In the genomic region with DNA sequence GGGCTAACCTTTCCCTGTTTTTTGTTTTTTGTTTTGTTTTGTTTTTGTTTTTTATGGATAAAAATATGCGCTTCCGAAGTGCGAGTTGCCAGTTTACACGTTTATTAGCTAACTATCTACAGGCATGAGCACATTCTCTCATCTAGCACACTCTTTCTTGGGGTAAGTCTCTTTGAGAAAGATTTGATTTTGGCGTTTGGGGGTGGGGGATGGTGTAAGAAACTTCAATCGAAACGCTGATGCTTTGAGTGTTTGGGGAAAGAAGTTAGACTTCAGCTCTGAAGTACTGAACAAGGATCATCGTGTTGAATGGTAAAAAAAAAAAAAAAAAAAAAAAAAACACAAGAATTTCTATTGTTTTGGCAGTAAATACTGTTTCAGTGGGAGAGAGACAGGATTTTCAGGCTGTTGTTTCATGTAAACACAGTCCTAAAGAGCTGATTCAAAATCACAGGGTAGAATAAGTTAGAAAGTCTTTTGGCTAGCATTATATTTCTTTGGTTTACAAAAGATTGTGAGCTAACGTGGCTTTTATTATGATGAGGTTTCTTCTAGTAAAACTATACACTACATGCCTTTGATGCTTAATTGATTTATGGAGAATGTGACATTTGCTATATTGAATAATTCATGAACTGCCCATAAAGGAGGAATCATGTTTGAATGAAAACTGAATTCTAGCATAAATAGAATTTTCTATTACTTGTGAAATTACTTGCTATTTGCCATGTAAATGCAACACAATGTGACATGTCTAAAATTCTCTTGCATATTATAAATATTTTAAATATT, we compare ENCODE assay signal across 7 mouse cellular contexts. TPM values are rescaled to one million over a fixed set of nuclear protein-coding genes. Genes with fewer than 3 reads are reported as not detected.
DNase-seq lines count a peak whose midpoint lies in the region; ATAC-seq and TF ChIP-seq lines count a peak whose summit lies in the region.

No protein-coding gene starts in this region.

- peak overlapping the region; percentile 64 for H3K27ac ChIP-seq in lung, postnatal 0 days (ENCODE audit: low read length)
- peak overlapping the region; percentile 85 for H3K27ac ChIP-seq in embryonic facial prominence, embryonic 14.5 days (replicated peaks; ENCODE audit: low read depth, low read length)
- peak overlapping the region; percentile 82 for H3K27ac ChIP-seq in limb, embryonic 12.5 days
- no peak overlapping the region for H3K27ac ChIP-seq in small intestine, adult 2 months (ENCODE audit: insufficient read depth, low read depth, low read length)

- WGBS in lung, postnatal 0 days, result 6% methylated on average over 9 of the region's 9 CpGs
- WGBS in embryonic facial prominence, embryonic 14.5 days, result 14% methylated on average over 9 of the region's 9 CpGs
- 10% methylated on average over 9 of the region's 9 CpGs for WGBS in limb, embryonic 12.5 days
- WGBS in small intestine, adult 2 months, result 13% methylated on average over 9 of the region's 9 CpGs

- H3K9ac ChIP-seq in lung, postnatal 0 days (replicated peaks; ENCODE audit: low read depth), result peak overlapping the region; percentile 34; the same call in 1 of the 2 replicates
- H3K9ac ChIP-seq in embryonic facial prominence, embryonic 14.5 days (ENCODE audit: low read depth, low read length), result peak overlapping the region; percentile 72
- peak overlapping the region; percentile 50; the same call in 1 of the 2 replicates for H3K9ac ChIP-seq in limb, embryonic 12.5 days (replicated peaks)

- H3K4me2 ChIP-seq in lung, postnatal 0 days (replicated peaks; ENCODE audit: low read depth, low read length), result peak overlapping the region; percentile 50
- H3K4me2 ChIP-seq in embryonic facial prominence, embryonic 14.5 days (ENCODE audit: low read depth, low read length), result peak overlapping the region; percentile 46
- H3K4me2 ChIP-seq in limb, embryonic 12.5 days, result peak overlapping the region; percentile 55

- H3K4me1 ChIP-seq in lung, postnatal 0 days (ENCODE audit: insufficient read depth, low read depth, low read length), result no peaks in the 10 kb centered on the region
- no peaks in the 10 kb centered on the region for H3K4me1 ChIP-seq in embryonic facial prominence, embryonic 14.5 days (ENCODE audit: control insufficient read depth, insufficient read depth, low read length)
- no peaks in the 10 kb centered on the region for H3K4me1 ChIP-seq in limb, embryonic 12.5 days (replicated peaks)
- no peaks in the 10 kb centered on the region for H3K4me1 ChIP-seq in small intestine, adult 2 months (ENCODE audit: control insufficient read depth, insufficient read depth, insufficient read length, low read length)

- DNase-seq in lung, postnatal 0 days (ENCODE audit: low spot score), result no peak
- no peak for DNase-seq in lung, adult 18-20 months
- DNase-seq in embryonic facial prominence, embryonic 14.5 days (ENCODE audit: low spot score), result peak; percentile 13
- DNase-seq in spleen, postnatal 4 days (ENCODE audit: low spot score in 2 of 2), result no peak
- DNase-seq in layer of hippocampus, adult 8-10 months (ENCODE audit: low spot score in 2 of 2), result no peak

- peak overlapping the region; percentile 42 for H3K4me3 ChIP-seq in lung, postnatal 0 days (ENCODE audit: low read depth, low read length)
- peak overlapping the region; percentile 48 for H3K4me3 ChIP-seq in embryonic facial prominence, embryonic 14.5 days (ENCODE audit: low read depth, low read length)
- peak overlapping the region; percentile 45 for H3K4me3 ChIP-seq in limb, embryonic 12.5 days (replicated peaks)
- peak overlapping the region; percentile 53; the same call in 1 of the 2 replicates for H3K4me3 ChIP-seq in small intestine, adult 2 months (ENCODE audit: low read depth, low read length)

- no peak for TF ChIP-seq EP300 in lung, postnatal 0 days (IDR thresholded peaks at IDR 0.05)

- TF ChIP-seq POLR2A in small intestine, adult 2 months (IDR thresholded peaks at IDR 0.05; ENCODE audit: low read depth, low read length), result no peak

- no peaks in the 10 kb centered on the region for H3K27me3 ChIP-seq in lung, postnatal 0 days (replicated peaks; ENCODE audit: insufficient read depth, low read length)
- H3K27me3 ChIP-seq in embryonic facial prominence, embryonic 14.5 days (replicated peaks; ENCODE audit: control insufficient read depth, insufficient read depth, low read length), result no peaks in the 10 kb centered on the region
- H3K27me3 ChIP-seq in limb, embryonic 12.5 days, result 0 out of 2 replicates have a peak, but pooled peaks cover 4% of the 10 kb centered on the region
- H3K27me3 ChIP-seq in small intestine, adult 2 months (ENCODE audit: control insufficient read depth, insufficient read depth, low read length), result no peaks in the 10 kb centered on the region

- no peaks in the 10 kb centered on the region for H3K36me3 ChIP-seq in lung, postnatal 0 days (ENCODE audit: insufficient read depth, low read length)
- H3K36me3 ChIP-seq in embryonic facial prominence, embryonic 14.5 days (ENCODE audit: control insufficient read depth, insufficient read depth, low read length), result no peaks in the 10 kb centered on the region
- H3K36me3 ChIP-seq in limb, embryonic 12.5 days, result no peaks in the 10 kb centered on the region; the same call in 1 of the 2 replicates
- H3K36me3 ChIP-seq in small intestine, adult 2 months (ENCODE audit: control insufficient read depth, insufficient read depth, low read length), result no peaks in the 10 kb centered on the region

- no peak for ATAC-seq in lung, postnatal 0 days
- no peak for ATAC-seq in embryonic facial prominence, embryonic 14.5 days (ENCODE audit: low read depth)
- ATAC-seq in limb, embryonic 12.5 days (ENCODE audit: insufficient number of reproducible peaks, insufficient read depth, low FRiP score, low TSS enrichment, low read depth), result no peak

- TF ChIP-seq CTCF in lung, postnatal 0 days (IDR thresholded peaks at IDR 0.05), result no peak
- no peak for TF ChIP-seq CTCF in small intestine, adult 2 months (IDR thresholded peaks at IDR 0.05; ENCODE audit: extremely low read depth, insufficient read length, insufficient replicate concordance, low read depth, low read length)

- H3K9me3 ChIP-seq in lung, postnatal 0 days (ENCODE audit: low read length), result no peaks in the 10 kb centered on the region
- H3K9me3 ChIP-seq in embryonic facial prominence, embryonic 14.5 days (ENCODE audit: control insufficient read depth, low read length), result no peaks in the 10 kb centered on the region
- H3K9me3 ChIP-seq in limb, embryonic 12.5 days, result no peaks in the 10 kb centered on the region

RNA-seq across cellular contexts. Expression of a gene that starts 0.6 kb away (rescaled TPM):
- polyA plus RNA-seq in lung, postnatal 0 days (2015; fragmentation: Nextera tagmentation; extraction: Ambion mirVana), result 7.1 and 7.9 TPM in 2 replicates
- polyA plus RNA-seq in embryonic facial prominence, embryonic 14.5 days (2014; fragmentation: Nextera tagmentation; extraction: Ambion mirVana), result 43.0 and 50.5 TPM in 2 replicates
- polyA plus RNA-seq in limb, embryonic 12.5 days (2016; fragmentation: Nextera tagmentation; extraction: Ambion mirVana), result 33.7 and 34.3 TPM in 2 replicates
- polyA plus RNA-seq in small intestine, adult 2 months (2012; rRNA removed), result 0.04 TPM in 1 of 2 replicates, not detected in the other
- total RNA-seq in layer of hippocampus, adult 8-10 months (2022), result 1 to 10 TPM; 1.9 TPM
